Mouse (Mus musculus): ENCODE results near the gene Asic1.

Asic1 gene

DNA sequence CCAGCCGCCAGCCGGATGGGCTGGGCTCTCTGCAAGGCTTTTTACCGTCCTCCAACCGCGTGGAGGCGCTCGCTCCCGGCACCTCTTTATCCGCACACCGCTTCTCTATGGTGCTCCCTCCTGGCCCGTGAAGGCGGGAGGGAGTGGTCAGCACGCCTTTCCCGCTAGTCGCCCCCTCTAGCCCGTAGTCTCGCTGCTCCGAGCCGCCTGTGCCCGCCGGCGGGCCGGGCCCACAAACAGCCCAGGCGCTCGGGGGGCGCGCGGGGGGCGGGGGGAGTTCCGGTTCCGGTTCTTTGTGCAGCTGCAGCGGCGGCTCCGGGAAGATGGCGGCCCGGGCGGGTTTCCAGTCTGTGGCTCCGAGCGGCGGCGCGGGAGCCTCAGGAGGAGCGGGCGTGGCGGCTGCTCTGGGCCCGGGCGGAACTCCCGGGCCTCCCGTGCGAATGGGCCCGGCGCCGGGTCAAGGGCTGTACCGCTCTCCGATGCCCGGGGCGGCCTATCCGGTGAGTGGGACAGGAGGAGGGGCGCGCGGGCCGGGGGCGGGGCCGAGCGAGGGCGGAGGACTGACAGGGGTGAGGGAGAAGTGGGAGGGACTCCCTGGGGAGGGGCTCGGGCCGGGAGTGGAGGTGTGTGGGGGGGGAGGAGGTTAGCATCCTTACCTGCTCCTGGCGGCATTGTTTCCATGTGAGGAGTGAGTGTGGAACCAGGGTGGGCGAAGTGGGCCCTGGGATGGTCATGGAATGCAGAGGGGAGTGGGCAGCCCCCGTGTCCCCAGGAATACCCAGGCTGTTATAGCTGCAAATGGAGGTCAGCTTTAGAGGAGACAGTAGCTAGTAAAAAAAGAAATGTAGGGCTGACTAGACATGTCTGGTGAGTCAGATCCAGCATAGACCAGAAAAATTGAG is 32.1 kb downstream of the Asic1 start, which contains the start of gene Smarcd1:
TSS of gene Smarcd1 (plus strand) at position 131 of the 902 bp plus-strand sequence.
- DNase-seq (ENCODE audit: low read depth), result peak; percentile 96

GRCm38 (mm10) chr15:99703104-99703503 is 32.9 kb downstream of the Asic1 start:
- no peak for DNase-seq (ENCODE audit: low read depth)

- no peak for DNase-seq (ENCODE audit: low read depth)
These were observed 33.5 kb downstream of the Asic1 start for GRCm38 (mm10) chr15:99703676-99704040.

DNA sequence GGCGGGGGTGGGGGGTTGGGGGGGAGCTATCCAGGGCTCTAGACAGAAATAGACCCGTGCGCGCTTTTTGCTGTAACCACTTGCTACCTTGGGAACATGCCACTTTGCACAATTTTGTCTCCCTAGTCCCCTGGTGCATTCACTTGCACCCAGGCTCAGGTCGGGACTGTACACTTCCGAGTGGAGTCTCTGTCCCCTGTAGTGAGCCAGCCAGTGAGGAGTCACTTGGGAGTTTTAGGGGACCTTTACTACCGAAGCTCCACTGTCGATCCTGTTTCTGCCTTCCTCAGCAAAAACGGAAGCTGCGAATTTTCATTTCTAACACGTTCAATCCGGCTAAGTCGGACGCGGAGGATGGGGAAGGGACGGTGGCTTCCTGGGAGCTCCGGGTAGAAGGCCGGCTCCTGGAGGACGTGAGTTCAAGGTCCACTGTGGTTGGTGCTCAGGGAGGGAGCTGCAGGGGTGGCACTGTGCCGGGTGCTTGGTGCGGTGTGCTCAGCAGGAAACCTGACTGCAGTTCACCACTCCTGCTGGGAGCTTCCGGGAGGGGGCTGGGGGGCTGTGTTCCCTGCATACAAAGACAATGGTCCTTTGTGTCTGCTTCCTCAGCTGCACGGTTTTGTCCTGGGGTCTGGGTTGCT is 34.0 kb downstream of the Asic1 start:
- no peak for DNase-seq (ENCODE audit: low read depth)

- DNase-seq (ENCODE audit: low read depth), result no peak
These were observed 34.7 kb downstream of the Asic1 start for GRCm38 (mm10) chr15:99704881-99705280.

DNA sequence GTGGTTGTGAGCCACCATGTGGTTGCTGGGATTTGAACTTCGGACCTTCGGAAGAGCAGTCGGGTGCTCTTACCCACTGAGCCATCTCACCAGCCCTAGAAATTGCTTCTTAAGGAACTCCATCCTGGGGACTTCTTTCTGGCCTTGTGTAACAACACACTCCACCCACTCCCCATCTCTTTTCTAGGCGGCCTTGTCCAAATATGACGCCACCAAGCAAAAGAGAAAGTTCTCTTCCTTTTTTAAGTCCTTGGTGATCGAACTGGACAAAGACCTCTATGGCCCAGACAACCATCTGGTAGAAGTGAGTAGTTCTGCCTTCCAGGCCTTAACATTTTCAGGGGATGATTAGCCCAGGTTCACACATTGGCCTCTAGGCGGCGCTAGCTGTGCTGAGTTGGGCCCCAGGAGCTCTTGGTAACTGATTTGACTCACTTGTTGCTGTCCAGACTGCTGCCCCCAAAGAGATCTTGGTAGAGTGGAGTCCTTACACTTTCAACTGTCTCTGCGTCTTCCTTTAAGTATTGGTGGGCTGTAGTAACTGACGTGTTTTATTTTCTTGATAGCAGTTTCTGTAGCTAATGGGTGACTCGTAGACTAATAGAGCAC is 35.4 kb downstream of the Asic1 start, which contains the start of gene Gm17349:
TSS of gene Gm17349 (minus strand) at position 51 of the 609 bp plus-strand sequence.
- peak; percentile 80 for DNase-seq (ENCODE audit: low read depth)

- DNase-seq (ENCODE audit: low read depth), result no peak
These were observed 38.0 kb downstream of the Asic1 start for GRCm38 (mm10) chr15:99708176-99708575.

DNA sequence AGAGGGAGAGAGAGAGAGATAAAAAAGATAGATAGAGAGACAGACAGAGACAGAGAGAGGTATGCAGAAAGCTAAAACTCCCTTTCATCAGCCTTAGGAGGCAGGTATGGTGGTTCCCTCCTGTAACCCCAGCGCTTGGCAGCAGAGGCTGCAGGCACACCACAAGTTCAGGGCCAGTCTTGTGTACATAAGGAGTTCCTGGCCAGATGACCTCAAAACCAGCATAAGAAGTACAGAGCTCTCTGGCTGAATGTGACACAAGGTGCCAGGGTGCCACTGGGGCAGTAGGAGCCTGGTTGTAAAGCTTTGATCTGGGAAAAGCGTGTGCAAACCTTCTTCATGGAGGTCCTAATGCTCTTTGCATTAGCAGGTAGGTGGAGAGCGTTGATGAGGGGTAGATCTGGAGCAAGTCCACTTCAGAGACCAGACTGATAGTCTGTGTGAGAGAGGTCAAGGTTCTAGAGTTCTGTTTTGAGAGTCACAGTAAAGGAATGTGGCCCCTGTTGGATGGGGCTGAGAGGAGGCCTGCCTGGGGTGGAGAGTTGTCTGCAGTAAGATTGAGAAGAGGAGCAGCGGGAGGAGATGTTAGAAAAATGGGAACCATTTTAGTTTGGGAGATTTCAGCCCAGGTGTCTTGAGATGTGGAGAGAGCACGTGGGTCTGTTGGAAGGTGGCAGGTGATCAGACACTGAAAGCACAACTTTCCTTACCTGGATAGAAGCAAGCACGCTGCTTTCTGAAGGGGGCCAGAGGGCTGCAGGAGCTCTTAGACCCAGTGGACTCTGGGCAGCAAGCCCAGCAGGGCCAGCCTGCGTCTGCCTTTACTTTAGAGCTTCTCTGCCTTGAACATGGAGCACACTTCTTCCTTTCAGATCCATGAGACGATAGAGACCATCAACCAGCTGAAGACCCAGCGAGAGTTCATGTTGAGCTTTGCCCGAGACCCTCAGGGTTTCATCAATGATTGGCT is 40.3 kb downstream of the Asic1 start:
- DNase-seq (ENCODE audit: low read depth), result no peak

- no peak for DNase-seq (ENCODE audit: low read depth)
These were observed 41.3 kb downstream of the Asic1 start for GRCm38 (mm10) chr15:99711491-99711890.

DNA sequence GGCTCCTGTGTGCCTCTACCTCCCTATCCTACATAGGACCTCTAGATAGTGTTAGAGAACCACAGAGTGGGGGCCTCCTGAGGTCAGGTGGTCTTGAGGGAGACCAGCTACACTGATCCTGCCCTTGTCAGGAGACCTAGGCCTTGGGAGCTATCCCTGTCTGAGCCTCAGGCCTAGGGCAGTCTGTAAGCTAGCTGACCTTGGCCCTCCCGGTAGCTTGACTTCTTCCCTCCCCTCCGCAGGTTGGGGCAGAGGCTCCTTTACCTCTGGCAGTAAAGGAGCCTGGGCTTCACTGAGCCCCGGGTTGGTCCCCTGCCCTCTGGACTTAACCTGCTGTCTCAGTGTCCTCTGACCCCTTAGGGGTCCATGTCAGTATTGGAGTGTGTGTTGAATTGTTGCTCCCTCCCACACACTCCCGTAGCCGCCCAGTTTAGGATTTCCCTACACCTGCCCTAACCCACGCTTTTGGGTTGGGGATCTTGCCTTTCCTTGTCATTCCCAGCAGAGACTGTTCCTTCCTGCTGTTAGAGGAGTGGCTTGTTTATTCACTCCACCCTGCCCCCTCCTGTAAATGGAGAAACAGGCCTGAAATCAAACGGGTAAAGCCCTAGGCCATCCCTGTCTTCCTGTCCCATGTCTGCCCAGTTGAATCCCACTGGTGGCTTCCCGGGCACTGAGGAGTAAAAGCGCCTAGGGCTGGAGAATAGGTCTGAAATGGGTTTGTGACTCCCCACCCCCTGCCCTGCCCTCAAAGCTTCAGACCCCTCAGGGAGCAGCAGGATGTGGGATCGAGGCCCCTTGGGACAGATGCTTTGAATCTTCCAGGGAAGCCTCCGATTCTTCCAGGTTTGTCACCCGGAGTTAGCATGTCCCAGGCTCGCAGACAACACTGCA is 42.7 kb downstream of the Asic1 start:
- DNase-seq (ENCODE audit: low read depth), result no peak

DNA sequence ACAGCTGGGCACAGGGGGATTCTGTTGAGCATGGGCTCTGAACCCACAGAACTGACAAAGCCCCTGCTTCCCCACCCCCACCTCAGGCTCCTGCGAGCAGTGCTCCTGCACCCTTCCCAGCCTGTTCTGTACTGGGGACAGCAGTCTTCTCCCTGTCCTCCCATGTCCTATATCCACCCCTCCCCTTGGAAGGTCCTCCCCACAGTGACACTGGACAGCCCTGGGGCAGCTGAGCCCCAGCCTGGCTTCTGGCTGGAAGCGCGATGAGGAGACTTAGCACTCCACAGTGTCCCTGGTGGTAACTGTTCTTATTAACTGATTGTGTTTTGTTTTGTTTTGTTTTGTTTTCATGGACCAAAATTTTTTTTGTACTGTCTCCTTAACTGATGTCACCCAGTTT is 43.4 kb downstream of the Asic1 start:
- DNase-seq (ENCODE audit: low read depth), result no peak

GRCm38 (mm10) chr15:99714206-99714605 is 44.0 kb downstream of the Asic1 start:
- DNase-seq (ENCODE audit: low read depth), result no peak

DNA sequence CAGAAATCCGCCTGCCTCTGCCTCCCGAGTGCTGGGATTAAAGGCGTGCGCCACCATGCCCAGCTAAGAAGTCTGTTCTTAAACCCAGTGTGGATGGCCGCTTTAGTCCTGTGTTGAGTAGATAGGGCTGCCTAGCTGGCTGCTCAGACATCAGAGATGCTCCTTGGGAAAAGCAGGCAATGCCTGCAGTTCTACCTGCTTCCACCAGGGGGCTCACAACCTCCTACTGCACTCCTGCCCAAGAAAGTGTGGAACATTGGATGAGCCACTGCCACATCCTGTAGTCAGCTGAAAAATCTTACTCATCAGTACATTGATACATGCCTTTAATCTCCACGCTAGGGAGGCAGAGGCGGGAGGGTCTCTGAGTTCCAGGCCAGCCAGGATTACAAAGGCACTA is 44.7 kb downstream of the Asic1 start:
- DNase-seq (ENCODE audit: low read depth), result peak; percentile 80

DNA sequence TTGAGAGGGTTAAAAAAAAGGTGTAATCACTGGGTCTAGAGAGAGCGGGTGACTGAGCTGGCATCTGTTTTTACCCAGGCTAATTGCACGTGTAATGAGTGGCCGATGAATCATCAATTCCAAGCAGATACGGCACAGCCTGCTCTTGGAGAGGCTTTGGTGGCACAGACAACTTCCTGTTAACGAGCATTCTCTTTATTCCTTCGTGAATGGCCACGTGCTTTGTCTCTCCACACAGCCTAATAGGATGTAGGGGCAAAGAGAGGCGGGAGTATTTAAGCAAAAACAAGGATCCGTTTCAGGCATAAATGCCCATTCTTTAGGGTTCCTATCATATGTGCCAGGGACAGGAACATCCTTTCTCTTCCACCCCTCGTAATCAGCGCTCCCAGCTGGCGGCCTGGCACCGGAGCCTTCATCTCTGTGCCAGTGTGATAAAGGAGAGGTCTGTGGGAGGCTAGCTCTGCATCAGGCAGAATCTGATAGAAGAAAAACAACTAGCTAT is 45.2 kb downstream of the Asic1 start:
- no peak for DNase-seq (ENCODE audit: low read depth)

DNA sequence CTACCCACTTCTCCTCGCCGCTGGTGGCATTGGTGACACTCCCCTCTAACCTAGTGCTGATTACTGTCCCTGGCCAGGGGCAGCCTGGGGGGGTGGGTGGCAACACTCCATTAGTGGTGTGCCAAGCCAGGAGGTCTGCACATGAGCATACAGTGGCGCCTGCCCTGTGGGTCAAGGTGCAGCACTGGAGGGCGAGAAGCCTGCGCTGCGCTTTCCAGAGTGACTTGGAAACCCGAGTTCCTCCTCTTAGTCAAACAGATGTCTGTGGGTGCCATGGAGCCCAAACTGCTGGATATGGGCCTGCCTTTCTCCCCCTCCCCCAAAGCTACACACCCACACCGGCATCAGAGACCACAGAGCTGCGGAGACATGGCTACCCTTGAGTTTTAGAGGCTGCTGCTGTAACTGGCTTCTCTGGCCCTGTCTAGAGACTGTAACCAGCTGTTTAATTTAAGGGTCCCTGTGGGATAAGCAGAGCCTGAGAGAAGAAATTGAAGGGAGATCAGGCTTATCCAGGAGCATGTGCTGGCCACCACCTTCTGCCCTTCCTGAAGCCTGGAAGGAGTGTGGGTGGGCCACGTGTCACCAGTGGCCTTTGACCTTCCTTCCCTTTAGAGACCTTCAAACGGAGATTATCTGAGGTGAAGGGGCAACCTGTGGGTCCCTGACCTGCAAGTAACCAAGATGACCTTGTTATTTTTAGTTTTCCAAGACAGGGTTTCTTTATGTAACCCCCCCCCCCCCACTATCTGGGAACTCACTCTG is 46.0 kb downstream of the Asic1 start:
- no peak for DNase-seq (ENCODE audit: low read depth)

- no peak for DNase-seq (ENCODE audit: low read depth)
These were observed 46.6 kb downstream of the Asic1 start for GRCm38 (mm10) chr15:99716814-99717213.

DNA sequence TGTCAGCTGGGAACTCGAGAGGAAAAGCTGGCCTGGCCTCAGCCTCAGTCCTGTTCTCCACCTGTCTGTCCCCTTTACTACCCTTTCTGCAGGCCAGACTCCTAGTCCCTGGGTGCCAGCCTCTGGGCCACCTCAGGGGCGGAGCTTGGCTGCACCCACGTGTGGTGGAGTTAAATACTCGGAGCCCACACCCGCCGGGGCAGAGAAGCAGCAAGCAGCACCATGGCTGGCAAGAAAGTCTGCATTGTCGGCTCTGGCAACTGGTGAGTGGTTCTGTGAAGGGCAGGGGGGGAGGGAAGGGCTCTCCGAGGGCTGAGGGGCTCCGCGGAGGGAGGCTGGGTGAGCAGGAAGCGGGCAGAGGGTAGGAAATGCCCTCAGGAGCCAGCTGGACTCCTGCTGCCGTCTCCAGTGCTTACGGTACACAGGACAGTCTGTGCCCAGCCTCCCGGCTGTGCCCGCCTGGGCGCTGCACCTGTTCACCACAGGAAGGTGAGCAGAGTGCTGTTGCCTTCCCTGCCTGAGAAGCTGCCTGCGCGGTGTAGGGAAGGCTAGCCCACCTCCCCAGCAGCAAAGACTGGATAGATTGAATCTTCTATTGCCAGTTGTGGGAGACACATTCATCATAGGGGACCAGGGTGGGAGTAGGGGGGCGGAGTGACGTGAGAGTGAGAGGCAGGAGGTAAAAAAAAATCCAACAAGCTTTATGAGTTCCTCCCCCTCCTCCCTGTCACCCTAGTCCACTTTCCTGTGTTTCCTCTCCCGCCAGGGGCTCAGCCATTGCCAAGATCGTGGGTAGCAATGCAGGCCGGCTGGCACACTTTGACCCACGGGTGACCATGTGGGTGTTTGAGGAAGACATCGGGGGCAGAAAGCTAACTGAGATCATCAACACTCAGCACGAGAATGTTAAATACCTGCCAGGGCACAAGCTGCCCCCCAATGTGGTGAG is 47.5 kb downstream of the Asic1 start, which contains the start of gene Gpd1:
TSS of gene Gpd1 (plus strand) at position 130 of the 949 bp plus-strand sequence.
- no peak for DNase-seq (ENCODE audit: low read depth)

- no peak for DNase-seq (ENCODE audit: low read depth)
These were observed 48.4 kb downstream of the Asic1 start for GRCm38 (mm10) chr15:99718461-99719021.

Measured in naive thymus-derived CD4-positive, alpha-beta T cell, adult 2 months (primary cell).